Mouse (Mus musculus) lung, postnatal 0 days (tissue): ENCODE data around the gene Cdh13.

Experiments
- CTCF ChIP-seq: IDR thresholded peaks from 2 replicates; pipeline ENCODE4 v1.5.1; 2016; ENCODE audit warnings: antibody characterized with exemption, mild to moderate bottlenecking
- EP300 ChIP-seq: IDR thresholded peaks from 2 replicates; pipeline ENCODE4 v1.6.1; 2016; ENCODE audit warnings: antibody characterized with exemption, mild to moderate bottlenecking, control low read depth

DNA sequence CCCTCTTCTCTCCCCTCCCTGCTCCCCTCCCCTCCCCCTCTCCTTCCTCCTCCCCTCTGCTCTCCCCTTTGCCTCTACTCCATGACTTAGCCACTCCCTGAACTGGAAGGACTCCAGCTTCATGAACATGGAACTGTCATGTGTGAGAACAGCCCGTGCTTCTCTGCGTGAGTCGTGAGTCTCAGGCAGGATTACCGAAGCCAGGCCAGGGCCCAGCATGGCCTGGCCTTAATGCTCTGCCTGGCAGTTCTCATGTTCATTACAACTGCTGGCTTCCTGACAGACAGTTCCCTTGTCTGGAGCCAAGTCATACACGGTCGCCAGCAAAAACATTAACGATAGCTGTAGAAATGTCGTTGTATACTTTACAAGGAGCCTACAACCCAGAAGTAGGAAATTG lies 356.1 kb downstream of the Cdh13 start:
- TF ChIP-seq CTCF: no peak
- no peak for TF ChIP-seq EP300
